Comparison of ENCODE assay signal across 17 mouse cellular contexts in the genomic region with DNA sequence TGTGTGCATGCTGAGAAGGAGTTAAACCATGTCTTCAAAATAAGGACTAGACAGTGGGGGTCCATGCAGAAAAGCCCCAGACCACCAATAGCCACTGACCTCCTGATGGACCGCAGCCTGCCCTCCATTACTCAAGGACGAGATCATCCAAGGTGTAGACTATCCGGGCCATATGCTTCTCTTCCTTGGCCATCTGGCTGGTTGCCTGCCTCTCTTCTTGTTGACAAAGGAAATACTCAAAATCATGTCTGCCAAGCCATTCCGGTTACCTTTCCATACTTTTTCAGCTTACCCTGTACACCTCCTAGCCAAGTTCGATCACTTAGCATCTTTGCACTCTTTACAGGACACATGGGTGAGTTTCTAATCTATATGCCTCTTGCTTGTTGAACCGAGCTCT.
DNase-seq lines count a peak whose midpoint lies in the region; ATAC-seq lines count a peak whose summit lies in the region.
"Had no signal": no experiment of that assay in that cellular context is flagged by ENCODE, and none has a peak within 500 bp of the region (broad histone marks: within the 10 kb centered on the region; RNA-seq: fewer than 3 reads in every experiment).

No protein-coding gene starts in this region.

- no peaks in the 10 kb centered on the region for H3K36me3 ChIP-seq in midbrain, embryonic 11.5 days (ENCODE audit: control insufficient read depth, insufficient read depth, low read length)
- no peaks in the 10 kb centered on the region for H3K36me3 ChIP-seq in midbrain, embryonic 16.5 days (ENCODE audit: control insufficient read depth, insufficient read depth, low read length)
- H3K36me3 ChIP-seq in hindbrain, embryonic 12.5 days: no peaks in the 10 kb centered on the region
- H3K36me3 ChIP-seq: embryonic facial prominence, embryonic 13.5 days; forebrain, embryonic 12.5 days; heart, embryonic 13.5 days; intestine, embryonic 15.5 days had no signal

- no peak for ATAC-seq in midbrain, embryonic 11.5 days (ENCODE audit: low FRiP score)
- ATAC-seq in midbrain, embryonic 16.5 days: no peak
- ATAC-seq in hindbrain, embryonic 12.5 days (ENCODE audit: low FRiP score): no peak
- ATAC-seq: forebrain, embryonic 16.5 days; intestine, embryonic 15.5 days had no signal

- DNase-seq in midbrain, embryonic 11.5 days (ENCODE audit: low spot score, missing footprints): peak; percentile 2
- DNase-seq in cerebellum, adult 18-20 months: peak; percentile 68
- DNase-seq in cerebellum, adult 9-11 months: peak; percentile 66
- peak; percentile 69 to 75 for DNase-seq in cerebellum, postnatal 36 days
- no peak for DNase-seq in kidney, postnatal 36 days
- DNase-seq in gastrocnemius, postnatal 4 days (ENCODE audit: low spot score in 2 of 2): no peak
- DNase-seq: adrenal gland, postnatal 10 days; gastrocnemius, postnatal 10 days; heart, postnatal 36 days; kidney, adult 18-20 months had no signal

- H3K27ac ChIP-seq in midbrain, embryonic 11.5 days (ENCODE audit: low read depth, low read length): no peak overlapping the region
- H3K27ac ChIP-seq in midbrain, embryonic 16.5 days (ENCODE audit: low read length): no peak overlapping the region
- H3K27ac ChIP-seq in hindbrain, embryonic 12.5 days: no peak overlapping the region
- H3K27ac ChIP-seq: embryonic facial prominence, embryonic 13.5 days; forebrain, embryonic 12.5 days; heart, embryonic 13.5 days; intestine, embryonic 15.5 days had no signal

- H3K9ac ChIP-seq in midbrain, embryonic 11.5 days (ENCODE audit: low read length): no peak overlapping the region
- H3K9ac ChIP-seq in midbrain, embryonic 16.5 days (ENCODE audit: low read depth, low read length): no peak overlapping the region
- H3K9ac ChIP-seq in hindbrain, embryonic 12.5 days: no peak overlapping the region
- H3K9ac ChIP-seq: embryonic facial prominence, embryonic 13.5 days; forebrain, embryonic 12.5 days; heart, embryonic 13.5 days; intestine, embryonic 15.5 days had no signal

- H3K9me3 ChIP-seq in midbrain, embryonic 11.5 days (ENCODE audit: control insufficient read depth, low read length): no peaks in the 10 kb centered on the region
- no peaks in the 10 kb centered on the region for H3K9me3 ChIP-seq in midbrain, embryonic 16.5 days (replicated peaks; ENCODE audit: control insufficient read depth, low read length, poor library complexity, severe bottlenecking)
- no peaks in the 10 kb centered on the region for H3K9me3 ChIP-seq in hindbrain, embryonic 12.5 days (replicated peaks)
- H3K9me3 ChIP-seq: embryonic facial prominence, embryonic 13.5 days; forebrain, embryonic 12.5 days; heart, embryonic 13.5 days; intestine, embryonic 15.5 days had no signal

- no peaks in the 10 kb centered on the region for H3K4me1 ChIP-seq in midbrain, embryonic 11.5 days (ENCODE audit: control insufficient read depth, insufficient read depth, low read length)
- H3K4me1 ChIP-seq in midbrain, embryonic 16.5 days (ENCODE audit: control insufficient read depth, insufficient read depth, low read length): no peaks in the 10 kb centered on the region
- no peaks in the 10 kb centered on the region for H3K4me1 ChIP-seq in hindbrain, embryonic 12.5 days
- H3K4me1 ChIP-seq: heart, embryonic 13.5 days; intestine, embryonic 15.5 days had no signal

- no peak overlapping the region for H3K4me3 ChIP-seq in midbrain, embryonic 11.5 days (ENCODE audit: low read depth, low read length)
- no peak overlapping the region for H3K4me3 ChIP-seq in midbrain, embryonic 16.5 days (ENCODE audit: low read depth, low read length)
- H3K4me3 ChIP-seq in hindbrain, embryonic 12.5 days: no peak overlapping the region
- H3K4me3 ChIP-seq: embryonic facial prominence, embryonic 13.5 days; forebrain, embryonic 12.5 days; heart, embryonic 13.5 days; intestine, embryonic 15.5 days had no signal

- H3K4me2 ChIP-seq in midbrain, embryonic 11.5 days: no peak overlapping the region
- H3K4me2 ChIP-seq in midbrain, embryonic 16.5 days (ENCODE audit: low read length): no peak overlapping the region
- no peak overlapping the region for H3K4me2 ChIP-seq in hindbrain, embryonic 12.5 days (replicated peaks)
- H3K4me2 ChIP-seq: embryonic facial prominence, embryonic 13.5 days; forebrain, embryonic 12.5 days; heart, embryonic 13.5 days; intestine, embryonic 15.5 days had no signal

- 90% methylated on average over 6 of the region's 6 CpGs for WGBS in midbrain, embryonic 11.5 days
- 90% methylated on average over 6 of the region's 6 CpGs for WGBS in midbrain, embryonic 16.5 days
- 89% methylated on average over 6 of the region's 6 CpGs for WGBS in hindbrain, embryonic 12.5 days

- no peaks in the 10 kb centered on the region for H3K27me3 ChIP-seq in midbrain, embryonic 11.5 days (ENCODE audit: control insufficient read depth, insufficient read depth, low read length)
- no peaks in the 10 kb centered on the region for H3K27me3 ChIP-seq in midbrain, embryonic 16.5 days (ENCODE audit: control insufficient read depth, insufficient read depth, low read depth, low read length)
- 0 out of 2 replicates have a peak, but pooled peaks cover 5% of the 10 kb centered on the region for H3K27me3 ChIP-seq in hindbrain, embryonic 12.5 days
- H3K27me3 ChIP-seq: embryonic facial prominence, embryonic 13.5 days; heart, embryonic 13.5 days; intestine, embryonic 15.5 days had no signal

Comparison
In these comparisons a context has a peak if more than half of its experiments do, and no peak if none do; other contexts are left out.
1. DNase-seq: peak in midbrain, embryonic 11.5 days (single experiment), cerebellum, adult 18-20 months (2 of 2), cerebellum, adult 9-11 months (single experiment) and cerebellum, postnatal 36 days (2 of 2); none in kidney, postnatal 36 days (0 of 2) and gastrocnemius, postnatal 4 days (0 of 2).